Mouse (Mus musculus): ENCODE results near the gene Aunip. TPM values are rescaled to one million over a fixed set of nuclear protein-coding genes. Genes with fewer than 3 reads are reported as not detected.

Gene Aunip
- total and polyA plus RNA-seq, 2 experiments from 2014 or later: 1.1 to 1.8 TPM

GRCm38 (mm10) chr4:134512798-134513197 lies 2.0 kb downstream of the Aunip start:
- 30% methylated on average over 15 of the region's 15 CpGs for WGBS
- DNase-seq (peak; percentile 58), ATAC-seq (no peak)
- Histone ChIP-seq H3K9me3 (ENCODE audit: low read length) (no peaks in the 10 kb centered on the region), H3K9ac (no peak overlapping the region), H3K27me3 (ENCODE audit: insufficient read depth, low read length) (no peaks in the 10 kb centered on the region), H3K4me3 (ENCODE audit: low read depth, low read length) (no peak overlapping the region), H3K4me1 (ENCODE audit: insufficient read depth) (no peaks in the 10 kb centered on the region), H3K4me2 (ENCODE audit: low read depth) (peak overlapping the region; percentile 1; the same call in 1 of the 2 replicates), H3K27ac (ENCODE audit: low read depth, low read length) (no peak overlapping the region), H3K36me3 (ENCODE audit: insufficient read depth) (peaks cover 7% of the 10 kb centered on the region)
- peak; percentile 59 for TF ChIP-seq CTCF (IDR thresholded peaks at IDR 0.05; ENCODE audit: low read depth)

- 94% methylated on average over 11 of the region's 11 CpGs for WGBS
- no peak for DNase-seq
- TF ChIP-seq CTCF (IDR thresholded peaks at IDR 0.05; ENCODE audit: low read depth): no peak
Measured at GRCm38 (mm10) chr4:134514309-134514930, 3.6 kb downstream of the Aunip start.

GRCm38 (mm10) chr4:134515614-134516013 lies 4.8 kb downstream of the Aunip start:
- Histone ChIP-seq H3K36me3 (ENCODE audit: insufficient read depth) (no peaks in the 10 kb centered on the region), H3K9ac (no peak overlapping the region), H3K27me3 (ENCODE audit: insufficient read depth, low read length) (no peaks in the 10 kb centered on the region), H3K9me3 (ENCODE audit: low read length) (no peaks in the 10 kb centered on the region), H3K27ac (ENCODE audit: low read depth, low read length) (no peak overlapping the region), H3K4me2 (ENCODE audit: low read depth) (no peak overlapping the region), H3K4me1 (ENCODE audit: insufficient read depth) (no peaks in the 10 kb centered on the region), H3K4me3 (ENCODE audit: low read depth, low read length) (no peak overlapping the region)
- ATAC-seq: no peak
- WGBS: 77% methylated on average over 7 of the region's 7 CpGs
- DNase-seq: no peak
- TF ChIP-seq CTCF (IDR thresholded peaks at IDR 0.05; ENCODE audit: low read depth): no peak

More at GRCm38 (mm10) chr4:134514309-134514930, 3.6 kb downstream of the Aunip start:
- H3K27me3 ChIP-seq (ENCODE audit: insufficient read depth, low read length): no peaks in the 10 kb centered on the region
- no peak overlapping the region for H3K9ac ChIP-seq
- no peak overlapping the region for H3K4me2 ChIP-seq (ENCODE audit: low read depth)
- no peak overlapping the region for H3K4me3 ChIP-seq (ENCODE audit: low read depth, low read length)
- H3K36me3 ChIP-seq (ENCODE audit: insufficient read depth): no peaks in the 10 kb centered on the region
- no peak overlapping the region for H3K27ac ChIP-seq (ENCODE audit: low read depth, low read length)
- no peaks in the 10 kb centered on the region for H3K9me3 ChIP-seq (ENCODE audit: low read length)
- no peaks in the 10 kb centered on the region for H3K4me1 ChIP-seq (ENCODE audit: insufficient read depth)
- no peak for ATAC-seq

GRCm38 (mm10) chr4:134516981-134517380 lies 6.2 kb downstream of the Aunip start:
- ATAC-seq: no peak
- Histone ChIP-seq H3K9me3 (ENCODE audit: low read length) (no peaks in the 10 kb centered on the region), H3K9ac (no peak overlapping the region), H3K4me3 (ENCODE audit: low read depth, low read length) (no peak overlapping the region), H3K27ac (ENCODE audit: low read depth, low read length) (peak overlapping the region; percentile 58; the same call in 1 of the 2 replicates), H3K27me3 (ENCODE audit: insufficient read depth, low read length) (no peaks in the 10 kb centered on the region), H3K4me1 (ENCODE audit: insufficient read depth) (no peaks in the 10 kb centered on the region), H3K36me3 (ENCODE audit: insufficient read depth) (no peaks in the 10 kb centered on the region), H3K4me2 (ENCODE audit: low read depth) (no peak overlapping the region)
- TF ChIP-seq CTCF (IDR thresholded peaks at IDR 0.05; ENCODE audit: low read depth): no peak
- no peak for DNase-seq
- 74% methylated on average over 8 of the region's 8 CpGs for WGBS

GRCm38 (mm10) chr4:134517719-134518118 lies 6.9 kb downstream of the Aunip start:
- Histone ChIP-seq H3K4me2 (ENCODE audit: low read depth) (no peak overlapping the region), H3K9me3 (ENCODE audit: low read length) (no peaks in the 10 kb centered on the region), H3K4me3 (ENCODE audit: low read depth, low read length) (no peak overlapping the region), H3K4me1 (ENCODE audit: insufficient read depth) (no peaks in the 10 kb centered on the region), H3K27ac (ENCODE audit: low read depth, low read length) (no peak overlapping the region), H3K36me3 (ENCODE audit: insufficient read depth) (no peaks in the 10 kb centered on the region), H3K9ac (no peak overlapping the region), H3K27me3 (ENCODE audit: insufficient read depth, low read length) (no peaks in the 10 kb centered on the region)
- ATAC-seq (no peak), DNase-seq (no peak)
- WGBS: 86% methylated on average over 10 of the region's 10 CpGs
- TF ChIP-seq CTCF (IDR thresholded peaks at IDR 0.05; ENCODE audit: low read depth): no peak

GRCm38 (mm10) chr4:134518541-134518940 lies 7.7 kb downstream of the Aunip start:
- no peaks in the 10 kb centered on the region for H3K27me3 ChIP-seq (ENCODE audit: insufficient read depth, low read length)
- H3K36me3 ChIP-seq (ENCODE audit: insufficient read depth): no peaks in the 10 kb centered on the region
- H3K4me1 ChIP-seq (ENCODE audit: insufficient read depth): no peaks in the 10 kb centered on the region
- DNase-seq (no peak), ATAC-seq (no peak)
- WGBS: 86% methylated on average over 4 of the region's 4 CpGs
- no peak for TF ChIP-seq CTCF (IDR thresholded peaks at IDR 0.05; ENCODE audit: low read depth)
- no peak overlapping the region for H3K27ac ChIP-seq (ENCODE audit: low read depth, low read length)
- no peaks in the 10 kb centered on the region for H3K9me3 ChIP-seq (ENCODE audit: low read length)
- H3K9ac ChIP-seq: no peak overlapping the region
- H3K4me3 ChIP-seq (ENCODE audit: low read depth, low read length): no peak overlapping the region
- H3K4me2 ChIP-seq (ENCODE audit: low read depth): no peak overlapping the region

- Histone ChIP-seq H3K27me3 (ENCODE audit: insufficient read depth, low read length) (no peaks in the 10 kb centered on the region), H3K9ac (no peak overlapping the region)
Measured at GRCm38 (mm10) chr4:134519281-134519680, 8.5 kb downstream of the Aunip start.

More at GRCm38 (mm10) chr4:134519281-134519680, 8.5 kb downstream of the Aunip start:
- no peak overlapping the region for H3K4me2 ChIP-seq (ENCODE audit: low read depth)
- no peak overlapping the region for H3K4me3 ChIP-seq (ENCODE audit: low read depth, low read length)
- no peak overlapping the region for H3K27ac ChIP-seq (ENCODE audit: low read depth, low read length)
- ATAC-seq (no peak), DNase-seq (no peak)
- H3K36me3 ChIP-seq (ENCODE audit: insufficient read depth): 0 out of 2 replicates have a peak, but pooled peaks cover 5% of the 10 kb centered on the region
- H3K4me1 ChIP-seq (ENCODE audit: insufficient read depth): no peaks in the 10 kb centered on the region
- no peak for TF ChIP-seq CTCF (IDR thresholded peaks at IDR 0.05; ENCODE audit: low read depth)
- H3K9me3 ChIP-seq (ENCODE audit: low read length): no peaks in the 10 kb centered on the region
